In genomic region chr10:15731318-15731717, GRCm38 (mm10) we compare ENCODE assay signal across 23 mouse cellular contexts.
DNase-seq lines count a peak whose midpoint lies in the region; ATAC-seq lines count a peak whose summit lies in the region.
"Had no signal": no experiment of that assay in that cellular context is flagged by ENCODE, and none has a peak within 500 bp of the region (broad histone marks: within the 10 kb centered on the region; RNA-seq: fewer than 3 reads in every experiment).

No protein-coding gene starts in this region.

- 66% methylated on average over 1 of the region's 1 CpGs for WGBS in heart, embryonic 12.5 days
- 26% methylated on average over 1 of the region's 1 CpGs for WGBS in liver, embryonic 12.5 days (ENCODE audit: insufficient replicate concordance)
- WGBS in liver, embryonic 13.5 days (ENCODE audit: insufficient replicate concordance), result 21% methylated on average over 1 of the region's 1 CpGs

- H3K9ac ChIP-seq in heart, embryonic 12.5 days, result no peak overlapping the region
- no peak overlapping the region for H3K9ac ChIP-seq in liver, embryonic 12.5 days
- H3K9ac ChIP-seq in liver, embryonic 13.5 days, result no peak overlapping the region
- H3K9ac ChIP-seq: embryonic facial prominence, embryonic 12.5 days; forebrain, embryonic 13.5 days; forebrain, embryonic 15.5 days; forebrain, postnatal 0 days had no signal

- intact Hi-C loops in heart, postnatal 10 days (cut with DNase I), result no loop called here

- no peak overlapping the region for H3K27ac ChIP-seq in heart, embryonic 12.5 days (ENCODE audit: poor library complexity, severe bottlenecking)
- H3K27ac ChIP-seq in liver, embryonic 12.5 days, result no peak overlapping the region
- no peak overlapping the region for H3K27ac ChIP-seq in liver, embryonic 13.5 days
- H3K27ac ChIP-seq: embryonic facial prominence, embryonic 10.5 days; embryonic facial prominence, embryonic 12.5 days; forebrain, embryonic 13.5 days; forebrain, embryonic 15.5 days had no signal

- ATAC-seq in heart, embryonic 12.5 days (ENCODE audit: insufficient number of reproducible peaks, low FRiP score), result peak; percentile 86
- ATAC-seq in liver, embryonic 12.5 days, result peak; percentile 82
- ATAC-seq in liver, embryonic 13.5 days (ENCODE audit: low read depth), result peak; percentile 68
- ATAC-seq: CD4-positive, CD25-positive, alpha-beta regulatory T cell, adult 4 months; forebrain, embryonic 13.5 days; forebrain, embryonic 15.5 days; forebrain, postnatal 0 days had no signal

- no peaks in the 10 kb centered on the region for H3K4me1 ChIP-seq in heart, embryonic 12.5 days (replicated peaks)
- no peaks in the 10 kb centered on the region for H3K4me1 ChIP-seq in liver, embryonic 12.5 days
- no peaks in the 10 kb centered on the region for H3K4me1 ChIP-seq in liver, embryonic 13.5 days (replicated peaks)
- H3K4me1 ChIP-seq: embryonic facial prominence, embryonic 10.5 days; embryonic facial prominence, embryonic 12.5 days; forebrain, embryonic 13.5 days; forebrain, embryonic 15.5 days had no signal

- no peak overlapping the region for H3K4me2 ChIP-seq in heart, embryonic 12.5 days
- no peak overlapping the region for H3K4me2 ChIP-seq in liver, embryonic 12.5 days
- H3K4me2 ChIP-seq in liver, embryonic 13.5 days, result no peak overlapping the region
- H3K4me2 ChIP-seq: embryonic facial prominence, embryonic 12.5 days; forebrain, embryonic 13.5 days; forebrain, embryonic 15.5 days had no signal

- no peaks in the 10 kb centered on the region for H3K27me3 ChIP-seq in heart, embryonic 12.5 days (replicated peaks)
- H3K27me3 ChIP-seq in liver, embryonic 12.5 days (replicated peaks), result no peaks in the 10 kb centered on the region
- H3K27me3 ChIP-seq in liver, embryonic 13.5 days, result no peaks in the 10 kb centered on the region
- H3K27me3 ChIP-seq: CH12.LX; embryonic facial prominence, embryonic 12.5 days; forebrain, embryonic 13.5 days; forebrain, embryonic 15.5 days had no signal

- H3K36me3 ChIP-seq in heart, embryonic 12.5 days, result no peaks in the 10 kb centered on the region
- no peaks in the 10 kb centered on the region for H3K36me3 ChIP-seq in liver, embryonic 12.5 days
- H3K36me3 ChIP-seq in liver, embryonic 13.5 days, result no peaks in the 10 kb centered on the region
- H3K36me3 ChIP-seq: embryonic facial prominence, embryonic 10.5 days; embryonic facial prominence, embryonic 12.5 days; forebrain, embryonic 15.5 days; G1E had no signal

- H3K9me3 ChIP-seq in heart, embryonic 12.5 days (replicated peaks), result no peaks in the 10 kb centered on the region
- no peaks in the 10 kb centered on the region for H3K9me3 ChIP-seq in liver, embryonic 12.5 days (replicated peaks)
- H3K9me3 ChIP-seq in liver, embryonic 13.5 days (replicated peaks), result no peaks in the 10 kb centered on the region
- H3K9me3 ChIP-seq: embryonic facial prominence, embryonic 10.5 days; embryonic facial prominence, embryonic 12.5 days; forebrain, embryonic 13.5 days; forebrain, embryonic 15.5 days; G1E had no signal

- no peak overlapping the region for H3K4me3 ChIP-seq in heart, embryonic 12.5 days
- no peak overlapping the region for H3K4me3 ChIP-seq in liver, embryonic 12.5 days
- no peak overlapping the region for H3K4me3 ChIP-seq in liver, embryonic 13.5 days (replicated peaks)
- H3K4me3 ChIP-seq: embryonic facial prominence, embryonic 10.5 days; embryonic facial prominence, embryonic 12.5 days; forebrain, embryonic 13.5 days; forebrain, embryonic 15.5 days had no signal

- DNase-seq in heart, postnatal 10 days, result no peak
- DNase-seq in liver, result no peak
- peak; percentile 16 for DNase-seq in liver, embryonic 13.5 days
- no peak for DNase-seq in right cerebral cortex, postnatal 36 days (ENCODE audit: low spot score in 2 of 2)
- DNase-seq in B cell, adult 2 months, result no peak
- DNase-seq: adrenal gland, adult 2 months; adrenal gland, postnatal 10 days; adrenal gland, postnatal 25 days; cerebellum, adult 11 months; cerebellum, adult 18-20 months; cerebellum, adult 8-10 months; cerebellum, adult 9-11 months; cerebellum, postnatal 14 days; forebrain, postnatal 0 days had no signal
